Mouse (Mus musculus): ENCODE results near the gene Gcdh. TPM values are rescaled to one million over a fixed set of nuclear protein-coding genes. Genes with fewer than 3 reads are reported as not detected.

Gene Gcdh
- polyA plus RNA-seq, 1 experiment from 2014 or later = 33.2 TPM

DNA sequence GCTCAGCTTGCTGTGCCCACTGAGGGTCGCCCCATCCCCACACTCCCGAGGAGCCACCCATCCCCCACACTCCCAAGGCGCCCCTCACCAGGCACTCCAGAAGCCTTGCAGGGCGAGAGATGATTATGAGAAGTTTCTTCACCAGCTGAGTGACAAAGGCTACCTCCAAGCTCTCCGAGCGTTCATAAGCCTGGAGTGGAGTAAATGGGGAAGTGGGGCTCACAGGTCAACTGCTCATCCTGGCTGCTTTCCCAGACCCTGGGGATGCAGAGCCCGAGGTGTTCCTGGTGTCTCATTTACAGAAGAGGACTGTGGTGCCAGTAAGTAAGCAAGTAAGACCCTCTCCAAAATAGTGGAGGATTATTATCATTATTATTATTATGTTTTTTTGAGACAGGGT is 31.8 kb upstream of the Gcdh start:
- ATAC-seq = no peak
- WGBS = 80% methylated on average over 7 of the region's 7 CpGs
- H3K9me3 ChIP-seq (replicated peaks) = no peaks in the 10 kb centered on the region
- no peak overlapping the region for H3K4me3 ChIP-seq
- peaks cover 72% of the 10 kb centered on the region for H3K36me3 ChIP-seq (ENCODE audit: poor library complexity, severe bottlenecking)
- H3K9ac ChIP-seq = no peak overlapping the region
- H3K4me2 ChIP-seq = no peak overlapping the region
- peaks cover 18% of the 10 kb centered on the region for H3K27me3 ChIP-seq
- peaks cover 15% of the 10 kb centered on the region for H3K4me1 ChIP-seq
- no peak overlapping the region for H3K27ac ChIP-seq

DNA sequence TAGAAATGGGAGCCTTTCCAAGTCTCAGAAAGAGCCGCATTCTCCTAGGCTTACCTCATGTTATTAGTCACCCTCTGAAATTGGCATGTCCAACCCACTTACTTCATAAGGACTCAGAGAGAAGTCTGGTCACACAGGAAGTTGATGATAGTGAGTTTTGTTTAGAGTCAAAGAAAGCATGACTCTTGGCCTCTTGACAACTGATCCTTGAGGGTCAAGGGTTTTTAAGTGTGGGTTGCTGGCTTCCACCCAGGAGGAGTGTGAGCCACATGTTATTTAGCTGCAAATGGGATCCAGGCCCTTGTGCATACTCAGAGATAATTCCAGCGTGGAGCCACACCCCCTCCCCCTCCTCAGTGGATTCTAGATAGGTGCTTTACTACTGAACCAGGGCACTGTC is 27.9 kb upstream of the Gcdh start:
- Histone ChIP-seq H3K4me2 (no peak overlapping the region), H3K27ac (no peak overlapping the region), H3K36me3 (ENCODE audit: poor library complexity, severe bottlenecking) (peaks cover 88% of the 10 kb centered on the region), H3K4me3 (no peak overlapping the region), H3K9ac (no peak overlapping the region), H3K27me3 (0 out of 2 replicates have a peak, but pooled peaks cover 4% of the 10 kb centered on the region), H3K4me1 (no peaks in the 10 kb centered on the region), H3K9me3 (replicated peaks) (no peaks in the 10 kb centered on the region)
- no peak for ATAC-seq
- 94% methylated on average over 2 of the region's 2 CpGs for WGBS

DNA sequence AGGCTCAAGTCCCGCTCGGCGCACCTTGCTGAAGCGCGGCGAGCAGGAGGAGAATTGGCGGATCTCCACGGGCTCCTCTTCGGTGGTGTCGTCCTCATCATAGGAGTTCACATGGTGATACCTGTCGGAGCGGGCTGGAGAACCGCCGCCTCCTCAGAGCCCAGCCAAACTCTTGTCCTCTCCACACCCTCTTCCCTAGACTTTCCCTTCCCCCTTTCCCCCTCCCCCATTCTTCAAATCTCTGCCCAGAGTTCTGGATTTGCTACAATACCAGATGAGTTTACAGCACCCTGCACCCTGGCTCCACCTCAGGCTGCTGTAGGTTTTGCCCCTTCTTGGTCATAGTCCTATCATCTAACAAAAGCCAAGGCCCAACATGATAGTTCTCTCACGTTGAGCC is 24.9 kb upstream of the Gcdh start:
- no peak for ATAC-seq
- Histone ChIP-seq H3K4me1 (no peaks in the 10 kb centered on the region), H3K36me3 (ENCODE audit: poor library complexity, severe bottlenecking) (peaks cover 92% of the 10 kb centered on the region), H3K4me2 (no peak overlapping the region), H3K4me3 (no peak overlapping the region), H3K9ac (no peak overlapping the region), H3K27me3 (peaks cover 27% of the 10 kb centered on the region), H3K27ac (no peak overlapping the region), H3K9me3 (replicated peaks) (no peaks in the 10 kb centered on the region)
- 90% methylated on average over 15 of the region's 15 CpGs for WGBS

DNA sequence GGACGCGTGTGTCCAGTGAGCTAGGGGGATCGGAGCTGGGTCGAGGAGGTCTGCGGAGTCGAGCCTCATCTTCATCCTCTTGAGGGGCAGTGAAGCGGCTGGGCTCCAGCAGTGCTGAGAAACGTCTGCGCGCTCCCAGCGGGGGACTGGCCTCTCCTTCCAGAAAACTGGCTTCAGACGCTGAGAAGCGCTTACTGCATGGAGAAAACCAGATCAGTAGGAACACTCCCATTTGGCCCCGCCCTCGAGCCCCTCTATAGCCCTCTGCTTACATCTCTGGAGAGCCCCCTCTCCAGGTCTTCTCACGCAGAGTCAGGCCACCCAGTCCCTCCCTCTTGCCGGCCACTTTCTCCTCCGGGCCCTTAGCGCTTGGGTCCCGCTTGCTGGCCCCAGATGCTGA is 24.1 kb upstream of the Gcdh start:
- ATAC-seq = no peak
- Histone ChIP-seq H3K27ac (no peak overlapping the region), H3K4me3 (no peak overlapping the region), H3K4me1 (peaks cover 7% of the 10 kb centered on the region), H3K27me3 (peaks cover 34% of the 10 kb centered on the region), H3K9ac (no peak overlapping the region), H3K36me3 (ENCODE audit: poor library complexity, severe bottlenecking) (peaks cover 93% of the 10 kb centered on the region), H3K9me3 (replicated peaks) (no peaks in the 10 kb centered on the region), H3K4me2 (no peak overlapping the region)
- 33% methylated on average over 20 of the region's 20 CpGs for WGBS

DNA sequence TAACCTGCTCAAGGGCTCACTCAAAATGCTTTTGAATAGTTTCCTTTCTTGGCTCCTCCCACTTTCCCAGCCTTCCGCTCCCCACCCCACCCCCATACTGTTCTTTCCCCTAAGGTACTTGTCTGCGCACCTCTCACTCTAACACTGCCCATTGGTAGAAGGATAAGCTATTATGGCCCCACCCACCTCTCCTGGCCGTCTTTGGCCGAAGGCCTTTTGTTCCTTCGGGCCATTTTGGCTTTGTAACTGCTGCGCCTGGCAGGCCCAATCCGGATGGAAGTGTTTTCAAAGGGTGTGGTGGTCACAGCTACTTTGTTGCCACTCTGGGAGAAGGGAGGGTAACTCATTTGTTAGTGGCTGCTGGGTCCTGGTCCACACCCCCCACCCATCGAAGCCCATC is 21.5 kb upstream of the Gcdh start:
- Histone ChIP-seq H3K4me2 (no peak overlapping the region), H3K4me1 (peaks cover 10% of the 10 kb centered on the region), H3K27me3 (peaks cover 57% of the 10 kb centered on the region), H3K27ac (no peak overlapping the region), H3K36me3 (ENCODE audit: poor library complexity, severe bottlenecking) (peaks cover 94% of the 10 kb centered on the region), H3K9ac (no peak overlapping the region), H3K4me3 (no peak overlapping the region), H3K9me3 (replicated peaks) (no peaks in the 10 kb centered on the region)
- no peak for ATAC-seq
- WGBS = 88% methylated on average over 8 of the region's 8 CpGs

DNA sequence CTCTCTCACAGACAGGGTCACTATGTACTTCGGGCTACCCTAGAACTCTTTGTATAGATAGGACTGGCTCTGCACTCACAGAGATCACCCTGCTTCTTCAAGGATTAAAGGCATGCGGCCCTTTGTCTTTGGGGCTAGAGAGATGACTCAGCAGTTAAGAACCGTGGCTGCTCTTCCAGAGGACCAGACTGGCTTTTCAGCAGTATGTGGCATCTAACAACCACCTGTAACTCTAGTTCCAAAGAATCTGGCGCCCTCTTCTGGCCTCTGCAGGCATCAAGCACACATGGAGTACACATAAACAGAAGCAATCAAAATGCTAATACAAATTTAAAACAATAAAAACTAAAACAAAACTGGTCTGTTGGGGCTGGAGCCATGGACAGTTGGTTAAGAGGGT is 20.2 kb upstream of the Gcdh start:
- ATAC-seq = no peak
- Histone ChIP-seq H3K27me3 (peaks cover 62% of the 10 kb centered on the region), H3K4me1 (peaks cover 19% of the 10 kb centered on the region), H3K4me3 (no peak overlapping the region), H3K4me2 (no peak overlapping the region), H3K36me3 (ENCODE audit: poor library complexity, severe bottlenecking) (peaks cover 91% of the 10 kb centered on the region), H3K9me3 (replicated peaks) (no peaks in the 10 kb centered on the region), H3K9ac (no peak overlapping the region), H3K27ac (no peak overlapping the region)
- WGBS = 34% methylated on average over 4 of the region's 4 CpGs

DNA sequence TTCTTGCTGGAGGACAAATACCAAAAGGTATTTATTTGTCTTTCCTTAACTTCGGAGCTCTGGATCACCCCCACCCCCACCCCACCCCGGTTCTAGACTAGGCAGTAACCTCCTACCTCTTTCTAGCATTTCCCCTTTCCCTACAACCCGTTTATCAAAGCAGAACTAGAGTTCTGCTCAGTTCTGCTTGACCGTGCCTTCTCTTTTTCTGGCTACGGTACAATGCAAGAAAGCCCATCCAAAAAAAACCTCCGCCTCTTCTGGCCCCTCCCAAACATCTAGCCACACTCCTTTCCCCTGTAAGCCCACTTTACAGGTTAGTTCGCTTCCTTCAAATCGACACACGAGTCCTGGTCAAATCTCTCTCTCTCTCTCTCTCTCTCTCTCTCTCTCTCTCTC is 19.8 kb upstream of the Gcdh start:
- Histone ChIP-seq H3K36me3 (ENCODE audit: poor library complexity, severe bottlenecking) (peaks cover 87% of the 10 kb centered on the region), H3K4me2 (peak overlapping the region; percentile 65), H3K27ac (no peak overlapping the region), H3K4me1 (peaks cover 23% of the 10 kb centered on the region), H3K27me3 (peaks cover 62% of the 10 kb centered on the region), H3K9ac (peak overlapping the region; percentile 45), H3K4me3 (peak overlapping the region; percentile 34), H3K9me3 (replicated peaks) (no peaks in the 10 kb centered on the region)
- no peak for ATAC-seq
- WGBS = 12% methylated on average over 9 of the region's 9 CpGs

DNA sequence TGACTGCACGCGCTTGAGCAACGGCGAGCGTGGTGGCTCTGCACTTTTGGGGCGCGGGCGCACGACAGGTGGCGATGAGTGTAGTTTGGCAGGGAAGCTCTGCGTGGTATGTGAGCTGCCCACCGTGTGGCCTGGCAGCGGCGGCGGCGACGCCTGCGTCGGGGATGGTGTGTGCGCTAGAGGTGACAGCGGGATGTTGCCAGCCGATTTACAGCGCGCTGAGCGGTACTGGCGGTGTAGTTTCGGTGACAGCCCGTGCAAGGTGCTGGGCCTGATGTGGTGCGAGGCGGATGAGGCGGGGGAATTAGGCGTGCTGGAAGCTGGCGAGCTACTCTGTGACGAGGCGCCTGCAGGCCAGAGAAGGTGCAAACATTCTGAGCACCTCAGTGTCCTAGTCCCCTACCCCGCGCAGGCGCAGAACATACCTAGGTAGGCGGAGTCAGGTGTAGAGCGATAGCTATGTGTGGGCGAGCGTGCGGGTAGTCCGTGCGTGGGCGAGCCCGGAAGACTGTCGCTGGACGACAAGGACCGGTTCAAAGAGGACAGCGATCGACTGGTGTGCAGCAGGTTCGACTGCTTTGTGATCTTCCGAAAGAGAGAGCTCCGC is 19.3 kb upstream of the Gcdh start:
- peaks cover 82% of the 10 kb centered on the region for H3K36me3 ChIP-seq (ENCODE audit: poor library complexity, severe bottlenecking)

DNA sequence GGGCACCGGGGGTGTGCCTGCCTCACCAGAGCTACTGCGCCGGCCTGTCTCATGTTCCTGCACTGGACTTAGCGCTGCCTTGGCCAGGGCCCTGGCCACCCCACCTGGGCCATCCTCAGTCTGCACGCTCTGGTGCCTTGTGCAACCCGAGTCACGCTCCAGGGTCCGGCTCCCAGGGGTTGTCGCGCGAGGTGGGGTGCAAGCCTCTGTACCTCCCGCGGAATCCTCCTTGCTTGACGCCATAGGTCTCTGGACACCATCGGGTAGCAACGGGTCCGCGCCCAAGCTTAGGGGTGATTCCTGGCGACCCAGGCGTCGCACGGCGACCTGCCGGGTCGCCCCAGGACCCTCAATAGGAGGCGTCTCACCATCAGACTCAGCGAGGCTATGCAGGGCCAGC is 18.7 kb upstream of the Gcdh start:
- H3K36me3 ChIP-seq (ENCODE audit: poor library complexity, severe bottlenecking) = peaks cover 76% of the 10 kb centered on the region
- no peak overlapping the region for H3K27ac ChIP-seq
- H3K4me2 ChIP-seq = peak overlapping the region; percentile 65
- H3K9ac ChIP-seq = peak overlapping the region; percentile 45; the same call in 1 of the 2 replicates
- H3K9me3 ChIP-seq (replicated peaks) = no peaks in the 10 kb centered on the region
- WGBS = 28% methylated on average over 27 of the region's 27 CpGs
- peaks cover 23% of the 10 kb centered on the region for H3K4me1 ChIP-seq
- no peak for ATAC-seq
- peaks cover 59% of the 10 kb centered on the region for H3K27me3 ChIP-seq
- peak overlapping the region; percentile 34 for H3K4me3 ChIP-seq

More for the DNA sequence above, 19.3 kb upstream of the Gcdh start:
- Histone ChIP-seq H3K27ac (no peak overlapping the region), H3K9me3 (replicated peaks) (no peaks in the 10 kb centered on the region), H3K9ac (peak overlapping the region; percentile 45), H3K4me2 (peak overlapping the region; percentile 65), H3K4me1 (peaks cover 23% of the 10 kb centered on the region), H3K27me3 (peaks cover 60% of the 10 kb centered on the region), H3K4me3 (peak overlapping the region; percentile 34)
- WGBS = 3% methylated on average over 54 of the region's 55 CpGs
- peak; percentile 5; the same call in 1 of the 2 replicates for ATAC-seq

DNA sequence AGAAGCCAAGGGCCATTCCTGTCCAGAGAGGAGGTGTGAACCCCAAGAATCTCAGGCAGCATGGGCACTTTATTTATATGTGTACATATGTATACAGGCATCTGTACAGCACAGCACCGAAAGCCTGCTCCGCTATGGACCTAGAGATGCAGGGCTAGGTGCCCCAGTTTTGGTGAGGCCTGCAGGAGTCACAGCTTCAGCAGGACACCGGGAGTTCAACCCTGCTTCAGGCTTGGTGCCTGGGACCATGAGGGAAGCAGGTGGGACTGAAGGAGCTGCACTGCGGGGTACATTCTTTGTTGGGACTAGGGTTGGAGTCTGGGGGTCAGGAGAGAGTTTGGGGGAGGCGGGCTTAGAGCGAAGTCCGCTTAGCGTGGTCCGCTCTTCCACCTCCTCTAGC is 18.1 kb upstream of the Gcdh start:
- WGBS = 81% methylated on average over 9 of the region's 9 CpGs
- Histone ChIP-seq H3K9me3 (replicated peaks) (no peaks in the 10 kb centered on the region), H3K27ac (no peak overlapping the region), H3K9ac (no peak overlapping the region), H3K27me3 (peaks cover 59% of the 10 kb centered on the region), H3K4me3 (no peak overlapping the region), H3K36me3 (ENCODE audit: poor library complexity, severe bottlenecking) (peaks cover 70% of the 10 kb centered on the region), H3K4me2 (no peak overlapping the region), H3K4me1 (peaks cover 23% of the 10 kb centered on the region)
- ATAC-seq = no peak

DNA sequence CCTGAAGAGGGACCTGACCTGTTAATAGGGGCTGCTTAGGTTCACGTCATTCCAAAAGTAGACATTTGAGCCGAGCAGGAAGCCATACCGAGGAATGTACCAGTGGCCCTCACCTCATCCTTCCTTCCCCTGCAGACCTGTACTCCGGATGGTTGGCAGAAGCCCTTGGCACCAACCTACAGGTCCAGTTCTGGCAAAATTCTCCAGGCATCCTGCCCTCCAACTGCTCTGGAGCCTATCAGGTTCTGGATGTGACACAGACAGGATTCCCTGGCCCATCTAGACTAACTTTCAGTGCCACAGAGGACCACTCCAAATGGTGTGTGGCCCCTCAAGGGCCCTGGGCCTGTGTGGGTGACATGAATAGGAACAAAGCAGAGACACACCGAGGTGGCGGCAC is 16.8 kb upstream of the Gcdh start:
- no peak overlapping the region for H3K4me3 ChIP-seq
- H3K4me1 ChIP-seq = peaks cover 23% of the 10 kb centered on the region
- no peaks in the 10 kb centered on the region for H3K9me3 ChIP-seq (replicated peaks)
- H3K9ac ChIP-seq = peak overlapping the region; percentile 30
- no peak for ATAC-seq
- peaks cover 54% of the 10 kb centered on the region for H3K27me3 ChIP-seq
- WGBS = 89% methylated on average over 6 of the region's 6 CpGs
- no peak overlapping the region for H3K27ac ChIP-seq
- no peak overlapping the region for H3K4me2 ChIP-seq
- H3K36me3 ChIP-seq (ENCODE audit: poor library complexity, severe bottlenecking) = peaks cover 57% of the 10 kb centered on the region

DNA sequence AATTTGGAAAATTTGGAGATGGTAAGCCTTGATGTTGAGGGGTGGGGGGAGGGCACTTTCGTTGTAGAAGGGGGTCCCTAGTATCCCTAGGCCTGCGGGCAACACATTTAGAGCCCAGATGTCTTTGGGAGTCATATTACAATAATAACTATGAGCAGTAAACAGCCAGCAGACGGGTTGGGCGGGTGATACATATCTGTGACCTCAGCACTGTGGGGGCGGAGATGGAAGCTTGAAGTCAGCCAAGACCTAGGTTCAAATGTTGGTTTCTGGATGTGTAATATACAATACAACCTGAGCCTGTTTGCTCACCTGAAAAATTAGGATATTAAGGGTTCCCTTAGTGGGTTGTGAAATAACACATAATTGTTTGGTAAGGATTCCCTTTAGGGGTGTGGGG is 16.2 kb upstream of the Gcdh start:
- Histone ChIP-seq H3K27me3 (peaks cover 48% of the 10 kb centered on the region), H3K27ac (no peak overlapping the region), H3K9ac (no peak overlapping the region), H3K4me3 (no peak overlapping the region), H3K4me1 (peaks cover 23% of the 10 kb centered on the region), H3K4me2 (no peak overlapping the region; the same call in 1 of the 2 replicates), H3K36me3 (ENCODE audit: poor library complexity, severe bottlenecking) (peaks cover 51% of the 10 kb centered on the region), H3K9me3 (replicated peaks) (no peaks in the 10 kb centered on the region)
- 91% methylated on average over 5 of the region's 5 CpGs for WGBS
- no peak for ATAC-seq

Data from forebrain, embryonic 13.5 days (tissue).